Mouse (Mus musculus) neutrophil, adult 65 days (primary cell): ENCODE data around the gene Appl1. TPM values are rescaled to one million over a fixed set of nuclear protein-coding genes. Genes with fewer than 3 reads are reported as not detected.

Source experiments
- total RNA-seq: library from RNA; stranded (reverse); gene quantifications from 2 replicates; pipeline ENCODE4 v1.2.4, GENCODE M21; 2023

The Appl1 gene
- 23.5 and 27.9 TPM in 2 replicates for total RNA-seq

GRCm38 (mm10) chr14:26971106-26971789, at the start of gene Appl1:
Gene Appl1 (minus strand): TSS chr14:26971232.

DNA sequence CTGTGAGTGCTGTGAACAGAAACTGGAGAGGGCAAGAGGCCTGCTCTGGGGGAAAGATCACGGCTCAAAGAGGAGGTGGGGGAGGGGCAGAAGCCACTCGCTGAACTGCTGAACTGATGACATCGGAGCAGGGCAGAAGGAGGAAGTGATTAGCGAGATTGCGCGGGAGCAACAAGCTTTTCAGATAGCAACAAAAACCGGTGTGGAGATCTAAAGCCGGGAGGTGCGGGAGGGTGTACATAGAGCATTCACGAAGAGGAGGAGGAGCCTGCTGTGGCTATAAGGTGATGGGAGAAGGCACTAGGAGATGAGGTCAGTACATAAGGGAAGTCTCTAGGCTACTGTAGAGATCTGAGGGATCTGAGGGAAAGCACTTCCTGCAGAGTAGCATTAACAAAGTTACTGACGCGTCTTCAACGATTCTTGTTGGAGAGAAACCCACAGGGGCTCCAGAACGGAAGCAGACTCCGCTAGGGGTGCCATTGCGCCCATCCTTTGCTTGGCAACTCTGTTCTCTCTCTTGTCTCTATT, 23.2 kb upstream of the Appl1 start, which contains the start of gene Hesx1:
Hesx1 (plus strand) TSS at position 206 of the 531 bp plus-strand sequence.

GRCm38 (mm10) chr14:26894392-26894791, 76.6 kb downstream of the Appl1 start, which contains the start of gene Asb14:
Gene Asb14 (plus strand): TSS chr14:26894557.

Other genes starting within 250 kb of the Appl1 start
- gene Asb14, start 76.7 kb downstream of the Appl1 start, total RNA-seq, result not detected in 2 replicates
- not detected in 2 replicates for gene Hesx1, start 23.2 kb upstream of the Appl1 start, total RNA-seq
- gene Il17rd, start 67.7 kb upstream of the Appl1 start, total RNA-seq, result 0.09 and 0.16 TPM in 2 replicates
- 223 and 240 TPM in 2 replicates for gene Arhgef3, start 143.7 kb upstream of the Appl1 start, total RNA-seq